Mouse (Mus musculus): ENCODE measurements around the gene Ndrg2. TPM values are rescaled to one million over a fixed set of nuclear protein-coding genes. Genes with fewer than 3 reads are reported as not detected.

Gene Ndrg2
- total RNA-seq (2014; rRNA removed) (514 and 732 TPM in 2 replicates), polyA plus RNA-seq (2015; fragmentation: Nextera tagmentation; extraction: Ambion mirVana) (543 and 625 TPM in 2 replicates)

GRCm38 (mm10) chr14:51913960-51914762 lies at the start of gene Ndrg2:
Gene Ndrg2, minus strand, starts transcription at chr14:51914158.
- Histone ChIP-seq H3K36me3 (ENCODE audit: insufficient read depth, low read length) (no peaks in the 10 kb centered on the region), H3K27me3 (ENCODE audit: insufficient read depth, low read length) (no peaks in the 10 kb centered on the region), H3K4me1 (ENCODE audit: insufficient read depth, low read length) (0 out of 2 replicates have a peak, but pooled peaks cover 3% of the 10 kb centered on the region), H3K9ac (replicated peaks; ENCODE audit: low read length) (peak within 1 kb of the TSS; percentile 69), H3K4me2 (ENCODE audit: low read depth, low read length) (peak within 1 kb of the TSS; percentile 98), H3K27ac (peak within 1 kb of the TSS; percentile 92), H3K9me3 (ENCODE audit: low read length) (no peaks in the 10 kb centered on the region), H3K4me3 (ENCODE audit: low read length) (peak within 1 kb of the TSS; percentile 62)
- DNase-seq (ENCODE audit: low spot score) (peak; percentile 89), ATAC-seq (peak; percentile 85)
- WGBS = 3% methylated on average over 20 of the region's 23 CpGs
- TF ChIP-seq CTCF (IDR thresholded peaks at IDR 0.05; ENCODE audit: low read depth) = no peak

- Histone ChIP-seq H3K27ac (no peak overlapping the region), H3K4me3 (ENCODE audit: low read length) (no peak overlapping the region), H3K27me3 (ENCODE audit: insufficient read depth, low read length) (no peaks in the 10 kb centered on the region), H3K9ac (replicated peaks; ENCODE audit: low read length) (no peak overlapping the region), H3K36me3 (ENCODE audit: insufficient read depth, low read length) (no peaks in the 10 kb centered on the region), H3K9me3 (ENCODE audit: low read length) (no peaks in the 10 kb centered on the region), H3K4me2 (ENCODE audit: low read depth, low read length) (no peak overlapping the region), H3K4me1 (ENCODE audit: insufficient read depth, low read length) (no peaks in the 10 kb centered on the region)
- 90% methylated on average over 2 of the region's 2 CpGs for WGBS
- DNase-seq (ENCODE audit: low spot score) (no peak), ATAC-seq (no peak)
- no peak for TF ChIP-seq CTCF (IDR thresholded peaks at IDR 0.05; ENCODE audit: low read depth)
Measured at GRCm38 (mm10) chr14:51960316-51960715, 46.4 kb upstream of the Ndrg2 start.

- Histone ChIP-seq H3K27ac (no peak overlapping the region), H3K4me3 (ENCODE audit: low read length) (no peak overlapping the region), H3K36me3 (ENCODE audit: insufficient read depth, low read length) (no peaks in the 10 kb centered on the region), H3K4me1 (ENCODE audit: insufficient read depth, low read length) (no peaks in the 10 kb centered on the region), H3K9ac (replicated peaks; ENCODE audit: low read length) (no peak overlapping the region), H3K4me2 (ENCODE audit: low read depth, low read length) (no peak overlapping the region), H3K27me3 (ENCODE audit: insufficient read depth, low read length) (no peaks in the 10 kb centered on the region), H3K9me3 (ENCODE audit: low read length) (no peaks in the 10 kb centered on the region)
- ATAC-seq (no peak), DNase-seq (ENCODE audit: low spot score) (no peak)
- 76% methylated on average over 6 of the region's 6 CpGs for WGBS
- TF ChIP-seq CTCF (IDR thresholded peaks at IDR 0.05; ENCODE audit: low read depth) = no peak
Measured at GRCm38 (mm10) chr14:51943336-51943735, 29.4 kb upstream of the Ndrg2 start.

GRCm38 (mm10) chr14:51942236-51942635 lies 28.3 kb upstream of the Ndrg2 start:
- TF ChIP-seq CTCF (IDR thresholded peaks at IDR 0.05; ENCODE audit: low read depth) = no peak
- no peaks in the 10 kb centered on the region for H3K4me1 ChIP-seq (ENCODE audit: insufficient read depth, low read length)
- WGBS = 70% methylated on average over 7 of the region's 7 CpGs
- no peak overlapping the region for H3K4me3 ChIP-seq (ENCODE audit: low read length)
- no peaks in the 10 kb centered on the region for H3K36me3 ChIP-seq (ENCODE audit: insufficient read depth, low read length)
- ATAC-seq (no peak), DNase-seq (ENCODE audit: low spot score) (no peak)
- no peak overlapping the region for H3K27ac ChIP-seq
- H3K9ac ChIP-seq (replicated peaks; ENCODE audit: low read length) = no peak overlapping the region
- H3K9me3 ChIP-seq (ENCODE audit: low read length) = no peaks in the 10 kb centered on the region; the same call in 1 of the 2 replicates
- H3K4me2 ChIP-seq (ENCODE audit: low read depth, low read length) = no peak overlapping the region
- no peaks in the 10 kb centered on the region for H3K27me3 ChIP-seq (ENCODE audit: insufficient read depth, low read length)

GRCm38 (mm10) chr14:51941577-51941976 lies 27.6 kb upstream of the Ndrg2 start:
- Histone ChIP-seq H3K27ac (no peak overlapping the region), H3K27me3 (ENCODE audit: insufficient read depth, low read length) (no peaks in the 10 kb centered on the region), H3K4me3 (ENCODE audit: low read length) (no peak overlapping the region), H3K4me2 (ENCODE audit: low read depth, low read length) (no peak overlapping the region), H3K9ac (replicated peaks; ENCODE audit: low read length) (no peak overlapping the region), H3K4me1 (ENCODE audit: insufficient read depth, low read length) (no peaks in the 10 kb centered on the region), H3K36me3 (ENCODE audit: insufficient read depth, low read length) (no peaks in the 10 kb centered on the region), H3K9me3 (ENCODE audit: low read length) (no peaks in the 10 kb centered on the region; the same call in 1 of the 2 replicates)
- ATAC-seq (no peak), DNase-seq (ENCODE audit: low spot score) (no peak)
- WGBS = 60% methylated on average over 9 of the region's 9 CpGs
- no peak for TF ChIP-seq CTCF (IDR thresholded peaks at IDR 0.05; ENCODE audit: low read depth)

GRCm38 (mm10) chr14:51940944-51941560 lies 27.1 kb upstream of the Ndrg2 start:
- no peak for DNase-seq (ENCODE audit: low spot score)
- no peaks in the 10 kb centered on the region for H3K36me3 ChIP-seq (ENCODE audit: insufficient read depth, low read length)
- H3K4me2 ChIP-seq (ENCODE audit: low read depth, low read length) = no peak overlapping the region
- H3K9ac ChIP-seq (replicated peaks; ENCODE audit: low read length) = no peak overlapping the region
- H3K4me1 ChIP-seq (ENCODE audit: insufficient read depth, low read length) = no peaks in the 10 kb centered on the region
- no peak overlapping the region for H3K27ac ChIP-seq
- no peak for ATAC-seq
- no peak for TF ChIP-seq CTCF (IDR thresholded peaks at IDR 0.05; ENCODE audit: low read depth)
- H3K27me3 ChIP-seq (ENCODE audit: insufficient read depth, low read length) = no peaks in the 10 kb centered on the region
- H3K4me3 ChIP-seq (ENCODE audit: low read length) = no peak overlapping the region
- H3K9me3 ChIP-seq (ENCODE audit: low read length) = no peaks in the 10 kb centered on the region; the same call in 1 of the 2 replicates
- 41% methylated on average over 8 of the region's 8 CpGs for WGBS

Data from hindbrain, postnatal 0 days (tissue).